Mouse (Mus musculus) G1E (cell line): ENCODE results near the gene Gm4969. TPM values are rescaled to one million over a fixed set of nuclear protein-coding genes. Genes with fewer than 3 reads are reported as not detected.

Source experiments
- ATAC-seq: 2 replicates; pipeline ENCODE4 v1.8.0; 2016; ENCODE audit warnings: mild to moderate bottlenecking; ENCODE audit not compliant: insufficient number of reproducible peaks, poor library complexity, low FRiP score, severe bottlenecking; ENCODE audit errors: extremely low read depth
- DNase-seq: peaks from one replicate; pipeline ENCODE4 v3.0.0; 2012; ENCODE audit warnings: low spot score
- H3K27me3 ChIP-seq: 2 replicates; pipeline ENCODE4 v1.6.1; 2012; ENCODE audit warnings: mild to moderate bottlenecking, low read length, inconsistent platforms; ENCODE audit not compliant: insufficient read depth
- H3K36me3 ChIP-seq: replicated peaks from 2 replicates; pipeline ENCODE3; 2012; ENCODE audit warnings: mild to moderate bottlenecking, inconsistent platforms
- H3K4me1 ChIP-seq: 2 replicates; pipeline ENCODE4 v1.6.1; 2012; ENCODE audit warnings: low read depth, low read length, inconsistent platforms, mixed read lengths; ENCODE audit not compliant: insufficient read depth
- H3K4me3 ChIP-seq: 2 replicates; pipeline ENCODE4 v1.5.1; 2012; ENCODE audit warnings: low read depth, mild to moderate bottlenecking, inconsistent platforms, low read length, moderate library complexity, mixed read lengths
- H3K9me3 ChIP-seq: replicated peaks from 2 replicates; pipeline ENCODE4 v1.6.1; 2012; ENCODE audit warnings: inconsistent platforms
- CTCF ChIP-seq: IDR thresholded peaks from 2 replicates; pipeline ENCODE4 v1.5.1; 2012; ENCODE audit warnings: low read depth, low read length, inconsistent platforms, mixed read lengths
- GATA1 ChIP-seq: IDR thresholded peaks from 2 replicates; pipeline ENCODE4 v1.6.1; 2012; ENCODE audit warnings: borderline replicate concordance, low read length, inconsistent platforms, mixed read lengths
- GATA2 ChIP-seq: IDR thresholded peaks from 2 replicates; pipeline ENCODE4 v1.6.1; 2012; ENCODE audit warnings: low read depth, low read length, inconsistent platforms, borderline replicate concordance
- POLR2AphosphoS5 ChIP-seq: IDR thresholded peaks from 2 replicates; pipeline ENCODE4 v1.6.1; 2012; ENCODE audit warnings: low read depth, low read length, inconsistent platforms; ENCODE audit not compliant: insufficient replicate concordance
- TAL1 ChIP-seq: conservative IDR thresholded peaks from 2 replicates; pipeline ENCODE4 v1.6.1; 2012; ENCODE audit warnings: low read depth, low read length, inconsistent platforms, mixed read lengths
- polyA plus RNA-seq: library from polyadenylated mRNA; stranded (reverse); fragments of >175 nt; gene quantifications from 2 replicates; pipeline ENCODE4 v1.2.3, GENCODE M21; 2012
- total RNA-seq, 2 experiments: library from RNA; stranded (forward) in 1 of 2; stranded (reverse) in 1 of 2; fragments of 200-1000 nt in 1 of 2; fragments of >200 nt in 1 of 2; fragmentation: Nextera tagmentation in 1 of 2; gene quantifications; 2 replicates each; pipeline ENCODE4 v1.2.3; 2014 to 2017

The Gm4969 gene
- total and polyA plus RNA-seq, 3 experiments: 0.05 TPM; not detected in 2

DNA sequence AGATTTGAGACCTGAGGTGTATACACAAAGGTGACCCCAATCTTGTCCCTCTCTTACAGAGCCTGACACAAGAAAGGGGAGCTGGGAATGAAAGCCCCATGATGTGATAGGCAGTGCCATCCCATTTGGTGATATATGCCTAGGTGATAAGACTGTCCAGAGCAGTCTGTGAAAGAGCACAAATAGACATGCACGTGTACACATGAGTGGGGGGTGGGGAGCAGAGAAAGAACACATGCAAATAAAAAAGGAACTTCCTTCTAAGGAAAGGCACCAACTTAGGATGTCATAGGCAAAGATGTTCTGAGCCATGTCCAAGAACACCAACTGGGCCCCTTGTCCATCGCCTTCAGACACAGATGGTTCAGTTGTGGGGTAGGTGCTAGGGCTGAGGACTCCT is 13.7 kb downstream of the Gm4969 start:
- peaks cover 85% of the 10 kb centered on the region for H3K27me3 ChIP-seq
- H3K36me3 ChIP-seq: no peaks in the 10 kb centered on the region
- no peaks in the 10 kb centered on the region for H3K9me3 ChIP-seq
- no peak for TF ChIP-seq GATA2
- no peak for TF ChIP-seq TAL1
- no peak for TF ChIP-seq GATA1
- TF ChIP-seq CTCF: no peak
- TF ChIP-seq POLR2AphosphoS5: no peak
- H3K4me1 ChIP-seq: no peaks in the 10 kb centered on the region; the same call in 1 of the 2 replicates
- no peak overlapping the region for H3K4me3 ChIP-seq
- ATAC-seq: no peak
- DNase-seq: no peak

DNA sequence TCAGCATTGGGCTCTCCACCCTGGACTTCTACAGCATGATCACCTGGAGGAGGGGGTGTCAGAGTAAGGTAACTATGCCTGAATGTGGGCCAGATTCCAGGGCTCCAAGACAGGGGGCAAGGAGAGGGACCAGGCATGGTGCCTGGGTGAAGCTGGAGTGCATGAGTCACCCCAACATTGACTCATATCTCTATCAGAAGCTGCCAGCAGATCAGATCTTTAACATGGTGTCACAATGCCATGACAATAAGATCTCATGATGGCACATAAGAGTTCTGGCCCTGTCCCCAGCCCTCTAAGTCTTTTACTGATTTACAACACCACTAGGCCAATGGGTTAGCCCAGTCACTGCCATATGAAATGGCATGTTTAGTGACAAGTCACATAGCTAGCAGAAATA is 14.4 kb downstream of the Gm4969 start:
- Histone ChIP-seq H3K4me3 (no peak overlapping the region), H3K27me3 (peaks cover 84% of the 10 kb centered on the region), H3K36me3 (no peaks in the 10 kb centered on the region), H3K4me1 (no peaks in the 10 kb centered on the region; the same call in 1 of the 2 replicates), H3K9me3 (no peaks in the 10 kb centered on the region)
- no peak for TF ChIP-seq GATA2
- no peak for TF ChIP-seq GATA1
- no peak for TF ChIP-seq CTCF
- no peak for DNase-seq
- ATAC-seq: no peak

DNA sequence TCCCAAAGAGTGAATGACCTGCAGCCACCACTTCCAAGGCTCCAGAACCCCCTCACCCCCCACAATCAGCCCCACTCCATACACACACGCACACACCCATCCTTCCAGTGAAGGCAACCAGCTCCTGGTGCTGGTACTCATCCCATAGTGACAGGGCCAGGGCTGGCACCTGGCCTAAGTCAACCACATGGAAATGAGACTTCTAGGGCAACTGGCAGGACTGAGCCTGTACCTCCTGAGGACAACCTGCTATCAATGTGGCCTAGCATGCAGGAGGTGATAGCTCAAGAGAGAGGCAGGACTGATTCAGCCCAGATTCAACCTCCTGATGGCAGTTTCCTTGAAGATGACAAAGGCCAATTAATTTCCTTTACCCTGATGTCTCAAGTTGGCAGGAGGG is 17.9 kb downstream of the Gm4969 start:
- Histone ChIP-seq H3K9me3 (no peaks in the 10 kb centered on the region), H3K4me3 (no peak overlapping the region), H3K27me3 (peaks cover 70% of the 10 kb centered on the region), H3K4me1 (peaks cover 23% of the 10 kb centered on the region), H3K36me3 (peaks cover 18% of the 10 kb centered on the region)
- ATAC-seq (no peak), DNase-seq (no peak)
- TF ChIP-seq GATA2: no peak
- TF ChIP-seq TAL1: no peak
- no peak for TF ChIP-seq GATA1
- TF ChIP-seq CTCF: no peak
- TF ChIP-seq POLR2AphosphoS5: no peak

DNA sequence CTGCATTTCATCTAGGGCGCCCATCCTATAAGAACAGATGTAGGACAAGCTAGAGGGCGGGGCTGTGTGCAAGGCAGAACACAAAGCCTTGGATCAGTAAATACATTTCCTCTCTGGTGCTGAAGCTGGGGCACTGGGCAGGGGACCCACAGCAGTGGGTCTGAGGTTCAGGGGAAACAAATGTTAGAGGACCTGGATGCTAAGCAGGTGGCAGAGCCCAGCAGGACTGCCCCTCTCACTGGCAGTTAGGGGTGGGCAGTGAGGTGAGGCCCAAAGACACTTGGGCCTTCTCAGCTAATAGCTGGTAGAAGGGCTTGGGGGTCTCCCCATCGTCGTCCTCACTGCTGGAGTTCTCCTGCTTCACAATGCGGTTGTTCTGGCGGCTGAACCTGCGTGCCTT is 19.4 kb downstream of the Gm4969 start:
- peaks cover 60% of the 10 kb centered on the region for H3K27me3 ChIP-seq
- TF ChIP-seq GATA2 (no peak), TAL1 (no peak), GATA1 (no peak), POLR2AphosphoS5 (no peak), CTCF (no peak)
- H3K4me1 ChIP-seq: peaks cover 34% of the 10 kb centered on the region
- no peaks in the 10 kb centered on the region for H3K9me3 ChIP-seq
- H3K4me3 ChIP-seq: no peak overlapping the region
- DNase-seq: no peak
- ATAC-seq: no peak
- H3K36me3 ChIP-seq: peaks cover 18% of the 10 kb centered on the region

DNA sequence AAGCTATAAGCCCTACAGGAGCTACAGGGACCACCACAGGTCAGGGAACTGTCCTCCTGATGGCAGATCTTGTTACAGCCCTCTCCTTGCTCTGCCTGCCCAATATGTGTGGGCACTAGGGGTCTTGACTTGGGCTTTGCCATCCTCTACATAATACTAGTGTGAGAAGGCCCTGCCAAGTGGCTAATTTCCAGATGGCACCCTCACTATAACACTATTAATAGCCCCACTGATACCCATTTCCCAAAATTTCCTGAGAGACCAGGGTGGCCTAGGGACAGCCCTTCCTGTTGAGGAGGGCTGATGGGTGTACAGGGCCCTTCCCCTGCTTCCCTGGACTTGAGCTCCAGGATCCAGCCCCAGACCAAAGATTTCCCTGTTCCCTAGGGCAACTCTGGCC is 20.3 kb downstream of the Gm4969 start:
- no peaks in the 10 kb centered on the region for H3K9me3 ChIP-seq
- DNase-seq (no peak), ATAC-seq (no peak)
- H3K36me3 ChIP-seq: peaks cover 23% of the 10 kb centered on the region
- no peak overlapping the region for H3K4me3 ChIP-seq
- peaks cover 43% of the 10 kb centered on the region for H3K4me1 ChIP-seq
- TF ChIP-seq POLR2AphosphoS5 (no peak), GATA1 (no peak), TAL1 (no peak), GATA2 (no peak), CTCF (no peak)
- peaks cover 50% of the 10 kb centered on the region for H3K27me3 ChIP-seq

DNA sequence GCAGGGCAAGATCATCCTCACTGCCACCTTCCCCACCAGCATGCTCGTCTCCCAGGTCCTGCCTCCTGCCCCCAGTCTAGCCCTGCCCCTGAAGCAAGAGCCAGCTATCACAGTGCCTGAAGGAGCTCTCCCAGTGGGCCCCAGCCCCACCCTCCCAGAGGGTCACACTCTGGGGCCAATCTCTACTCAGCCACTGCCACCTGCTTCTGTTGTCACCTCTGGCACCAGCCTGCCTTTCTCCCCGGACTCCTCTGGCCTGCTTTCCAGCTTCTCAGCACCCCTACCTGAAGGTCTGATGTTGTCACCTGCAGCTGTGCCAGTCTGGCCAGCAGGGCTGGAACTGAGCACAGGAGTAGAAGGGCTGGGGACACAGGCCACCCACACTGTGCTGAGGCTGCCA is 21.0 kb downstream of the Gm4969 start:
- DNase-seq (no peak), ATAC-seq (no peak)
- peaks cover 30% of the 10 kb centered on the region for H3K36me3 ChIP-seq
- H3K4me3 ChIP-seq: no peak overlapping the region
- no peaks in the 10 kb centered on the region for H3K9me3 ChIP-seq
- H3K27me3 ChIP-seq: peaks cover 44% of the 10 kb centered on the region
- no peak for TF ChIP-seq GATA2
- TF ChIP-seq POLR2AphosphoS5: no peak
- no peak for TF ChIP-seq GATA1
- TF ChIP-seq CTCF: no peak
- TF ChIP-seq TAL1: no peak
- H3K4me1 ChIP-seq: peaks cover 50% of the 10 kb centered on the region

DNA sequence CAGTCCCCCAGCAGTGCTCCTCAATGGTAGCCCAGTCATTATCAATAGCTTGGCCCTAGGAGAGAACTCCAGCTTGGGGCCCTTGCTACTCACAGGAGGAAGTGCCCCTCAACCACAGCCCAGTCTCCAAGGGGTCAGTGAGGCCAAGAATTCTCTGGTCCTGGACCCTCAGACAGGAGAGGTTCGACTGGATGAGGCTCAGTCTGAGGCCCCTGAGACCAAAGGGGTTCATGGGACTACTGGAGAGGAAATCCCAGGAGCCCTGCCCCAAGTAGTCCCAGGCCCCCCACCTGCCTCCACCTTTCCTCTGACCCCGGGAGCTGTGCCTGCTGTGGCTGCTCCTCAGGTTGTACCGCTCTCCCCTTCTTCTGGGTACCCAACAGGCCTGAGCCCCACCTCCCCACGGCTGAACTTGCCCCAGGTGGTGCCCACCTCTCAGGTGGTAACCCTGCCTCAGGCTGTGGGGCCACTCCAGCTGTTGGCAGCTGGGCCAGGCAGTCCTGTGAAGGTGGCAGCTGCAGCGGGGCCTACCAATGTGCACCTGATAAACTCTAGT is 21.7 kb downstream of the Gm4969 start:
- H3K27me3 ChIP-seq: peaks cover 38% of the 10 kb centered on the region
- no peak for ATAC-seq
- TF ChIP-seq POLR2AphosphoS5: no peak

More for the DNA sequence above, 21.7 kb downstream of the Gm4969 start:
- Histone ChIP-seq H3K4me3 (peak overlapping the region; percentile 75; the same call in 1 of the 2 replicates), H3K36me3 (peaks cover 37% of the 10 kb centered on the region), H3K4me1 (peaks cover 51% of the 10 kb centered on the region), H3K9me3 (no peaks in the 10 kb centered on the region)
- DNase-seq: no peak
